Mouse (Mus musculus): ENCODE data around the gene Cep170. TPM values are rescaled to one million over a fixed set of nuclear protein-coding genes. Genes with fewer than 3 reads are reported as not detected.

Gene Cep170
- polyA plus RNA-seq, 1 experiment from 2014 or later, result 22.1 TPM

GRCm38 (mm10) chr1:176800728-176801365 is 13.0 kb downstream of the Cep170 start:
- Histone ChIP-seq H3K9ac (no peak overlapping the region), H3K4me3 (no peak overlapping the region), H3K36me3 (no peaks in the 10 kb centered on the region), H3K4me2 (no peak overlapping the region), H3K27ac (peak overlapping the region; percentile 26; the same call in 1 of the 2 replicates), H3K4me1 (peaks cover 8% of the 10 kb centered on the region), H3K9me3 (no peaks in the 10 kb centered on the region), H3K27me3 (no peaks in the 10 kb centered on the region)
- peak; percentile 86; the same call in 1 of the 2 replicates for ATAC-seq (ENCODE audit: borderline replicate concordance, extremely low read depth, low FRiP score, low TSS enrichment)
- WGBS, result 5% methylated on average over 2 of the region's 2 CpGs

GRCm38 (mm10) chr1:176798673-176799072 is 15.2 kb downstream of the Cep170 start:
- no peaks in the 10 kb centered on the region for H3K27me3 ChIP-seq
- H3K4me3 ChIP-seq, result no peak overlapping the region
- ATAC-seq (ENCODE audit: borderline replicate concordance, extremely low read depth, low FRiP score, low TSS enrichment), result no peak
- H3K9ac ChIP-seq, result no peak overlapping the region
- peaks cover 8% of the 10 kb centered on the region for H3K4me1 ChIP-seq
- H3K36me3 ChIP-seq, result no peaks in the 10 kb centered on the region
- H3K27ac ChIP-seq, result no peak overlapping the region
- no peak overlapping the region for H3K4me2 ChIP-seq
- H3K9me3 ChIP-seq, result no peaks in the 10 kb centered on the region

DNA sequence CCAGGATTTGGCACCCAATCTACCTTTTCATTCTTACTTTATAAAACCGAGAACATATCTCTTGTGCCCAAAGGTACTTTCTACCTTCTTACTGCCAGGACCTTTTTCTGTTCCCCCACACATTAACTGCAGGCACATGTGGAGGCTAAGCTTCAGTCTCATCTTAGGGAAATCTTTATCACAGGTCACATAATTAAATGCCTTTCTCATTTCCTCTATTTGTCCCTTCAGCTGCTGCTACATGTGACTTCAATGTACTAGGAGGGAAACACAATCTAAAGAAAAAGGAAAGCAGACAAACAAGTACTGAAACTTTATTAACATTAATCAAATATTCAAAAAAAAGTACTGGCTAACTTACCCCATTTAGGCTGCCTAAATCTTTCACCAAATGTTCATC is 21.7 kb downstream of the Cep170 start:
- no peak for ATAC-seq (ENCODE audit: borderline replicate concordance, extremely low read depth, low FRiP score, low TSS enrichment)
- no peak overlapping the region for H3K4me2 ChIP-seq
- H3K9me3 ChIP-seq, result no peaks in the 10 kb centered on the region
- no peak overlapping the region for H3K4me3 ChIP-seq
- no peak overlapping the region for H3K27ac ChIP-seq
- 78% methylated on average over 1 of the region's 1 CpGs for WGBS
- no peaks in the 10 kb centered on the region for H3K36me3 ChIP-seq
- no peaks in the 10 kb centered on the region for H3K4me1 ChIP-seq
- H3K9ac ChIP-seq, result no peak overlapping the region
- H3K27me3 ChIP-seq, result no peaks in the 10 kb centered on the region

DNA sequence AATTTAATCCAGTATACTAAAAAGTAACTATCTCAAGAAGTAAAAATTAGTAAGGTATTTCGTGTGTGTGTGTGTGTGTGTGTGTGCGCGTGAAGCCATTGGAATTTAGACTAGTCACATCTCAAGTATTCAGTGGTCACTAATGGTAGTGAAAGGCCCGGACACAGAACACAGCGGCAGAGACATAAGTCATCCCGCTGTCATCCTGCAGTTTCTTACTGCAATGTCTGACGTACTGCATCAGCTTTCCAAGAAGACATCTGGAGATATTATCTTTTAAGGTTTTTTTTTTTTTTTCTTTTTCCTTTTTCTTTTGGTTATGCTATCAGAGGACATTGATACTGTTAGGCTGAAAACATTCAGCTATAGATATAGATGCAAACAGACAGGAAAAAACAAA is 24.5 kb downstream of the Cep170 start:
- H3K4me3 ChIP-seq, result no peak overlapping the region
- H3K4me1 ChIP-seq, result no peaks in the 10 kb centered on the region
- H3K27ac ChIP-seq, result no peak overlapping the region
- H3K4me2 ChIP-seq, result no peak overlapping the region
- H3K9me3 ChIP-seq, result no peaks in the 10 kb centered on the region
- WGBS, result 83% methylated on average over 7 of the region's 7 CpGs
- H3K36me3 ChIP-seq, result no peaks in the 10 kb centered on the region
- no peaks in the 10 kb centered on the region for H3K27me3 ChIP-seq
- no peak for ATAC-seq (ENCODE audit: borderline replicate concordance, extremely low read depth, low FRiP score, low TSS enrichment)
- H3K9ac ChIP-seq, result no peak overlapping the region

- ATAC-seq (ENCODE audit: borderline replicate concordance, extremely low read depth, low FRiP score, low TSS enrichment), result no peak
- Histone ChIP-seq H3K27ac (no peak overlapping the region), H3K27me3 (no peaks in the 10 kb centered on the region), H3K4me3 (no peak overlapping the region), H3K4me2 (no peak overlapping the region), H3K36me3 (peaks cover 26% of the 10 kb centered on the region), H3K9me3 (no peaks in the 10 kb centered on the region), H3K9ac (no peak overlapping the region), H3K4me1 (no peaks in the 10 kb centered on the region)
- WGBS, result 83% methylated on average over 4 of the region's 4 CpGs
These were observed 39.3 kb downstream of the Cep170 start for GRCm38 (mm10) chr1:176774533-176774932.

DNA sequence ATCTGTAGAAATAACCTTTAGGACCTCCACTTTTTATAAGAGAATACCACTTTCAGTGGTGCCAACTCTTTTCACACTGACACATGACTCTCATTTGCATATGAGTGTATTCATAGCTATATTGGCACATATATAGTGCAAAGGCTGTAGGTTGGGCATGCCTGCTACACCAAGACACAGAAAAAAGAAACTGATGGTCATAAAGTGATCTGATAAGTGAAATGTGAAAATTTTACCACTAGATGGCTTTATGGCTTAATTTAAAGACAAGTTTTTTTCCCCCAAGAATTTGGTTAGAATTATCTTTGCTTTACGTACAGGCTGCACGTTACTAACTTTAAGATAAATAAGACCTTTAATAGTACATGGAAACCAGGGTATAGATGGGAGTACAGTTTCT is 51.6 kb downstream of the Cep170 start:
- no peak overlapping the region for H3K4me3 ChIP-seq
- WGBS, result 68% methylated on average over 2 of the region's 2 CpGs
- H3K36me3 ChIP-seq, result no peaks in the 10 kb centered on the region; the same call in 1 of the 2 replicates
- no peaks in the 10 kb centered on the region for H3K9me3 ChIP-seq
- no peak overlapping the region for H3K4me2 ChIP-seq
- H3K4me1 ChIP-seq, result no peaks in the 10 kb centered on the region
- no peak overlapping the region for H3K9ac ChIP-seq
- H3K27ac ChIP-seq, result no peak overlapping the region
- no peak for ATAC-seq (ENCODE audit: borderline replicate concordance, extremely low read depth, low FRiP score, low TSS enrichment)
- no peaks in the 10 kb centered on the region for H3K27me3 ChIP-seq

DNA sequence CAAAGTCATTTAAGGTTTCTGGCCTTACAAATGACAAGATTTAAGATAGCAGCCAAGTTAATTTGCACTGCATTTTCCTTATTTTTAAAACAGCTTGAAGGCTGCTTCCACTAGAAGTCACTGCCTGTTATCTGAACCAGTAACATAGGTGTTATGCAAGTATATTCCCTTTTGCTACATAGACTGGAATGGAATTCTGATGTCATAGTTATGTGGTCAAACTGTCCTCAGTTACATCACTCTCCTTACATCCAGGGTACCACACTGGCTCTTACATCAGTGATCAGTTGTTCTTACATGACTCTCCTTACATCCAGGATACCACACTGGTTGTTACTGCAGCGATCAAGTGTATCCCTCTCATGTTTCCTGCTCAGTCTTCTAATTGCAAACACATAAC is 53.2 kb downstream of the Cep170 start:
- Histone ChIP-seq H3K4me1 (no peaks in the 10 kb centered on the region), H3K4me3 (no peak overlapping the region), H3K36me3 (peaks cover 9% of the 10 kb centered on the region), H3K27ac (no peak overlapping the region), H3K27me3 (no peaks in the 10 kb centered on the region), H3K9me3 (no peaks in the 10 kb centered on the region), H3K9ac (no peak overlapping the region), H3K4me2 (no peak overlapping the region)
- 100% methylated on average over 1 of the region's 1 CpGs for WGBS
- ATAC-seq (ENCODE audit: borderline replicate concordance, extremely low read depth, low FRiP score, low TSS enrichment), result no peak

- H3K27ac ChIP-seq, result no peak overlapping the region
- H3K4me2 ChIP-seq, result no peak overlapping the region
- peaks cover 17% of the 10 kb centered on the region for H3K36me3 ChIP-seq
- WGBS, result 86% methylated on average over 9 of the region's 9 CpGs
- H3K4me3 ChIP-seq, result no peak overlapping the region
- H3K9ac ChIP-seq, result no peak overlapping the region
- H3K9me3 ChIP-seq, result no peaks in the 10 kb centered on the region
- H3K27me3 ChIP-seq, result no peaks in the 10 kb centered on the region
- no peak for ATAC-seq (ENCODE audit: borderline replicate concordance, extremely low read depth, low FRiP score, low TSS enrichment)
- no peaks in the 10 kb centered on the region for H3K4me1 ChIP-seq
These were observed 58.3 kb downstream of the Cep170 start for GRCm38 (mm10) chr1:176755586-176755985.

GRCm38 (mm10) chr1:176753861-176754718 is 59.8 kb downstream of the Cep170 start:
- no peaks in the 10 kb centered on the region for H3K4me1 ChIP-seq
- no peaks in the 10 kb centered on the region for H3K27me3 ChIP-seq
- H3K4me2 ChIP-seq, result no peak overlapping the region
- ATAC-seq (ENCODE audit: borderline replicate concordance, extremely low read depth, low FRiP score, low TSS enrichment), result no peak
- H3K4me3 ChIP-seq, result no peak overlapping the region
- no peak overlapping the region for H3K9ac ChIP-seq
- peaks cover 17% of the 10 kb centered on the region for H3K36me3 ChIP-seq
- WGBS, result 74% methylated on average over 14 of the region's 14 CpGs
- H3K27ac ChIP-seq, result no peak overlapping the region
- no peaks in the 10 kb centered on the region for H3K9me3 ChIP-seq

- no peak for ATAC-seq (ENCODE audit: borderline replicate concordance, extremely low read depth, low FRiP score, low TSS enrichment)
- no peaks in the 10 kb centered on the region for H3K27me3 ChIP-seq
- H3K27ac ChIP-seq, result no peak overlapping the region
- no peaks in the 10 kb centered on the region for H3K9me3 ChIP-seq
- no peaks in the 10 kb centered on the region for H3K4me1 ChIP-seq
- H3K9ac ChIP-seq, result no peak overlapping the region
- H3K4me3 ChIP-seq, result no peak overlapping the region
- 86% methylated on average over 7 of the region's 7 CpGs for WGBS
- 0 out of 2 replicates have a peak, but pooled peaks cover 8% of the 10 kb centered on the region for H3K36me3 ChIP-seq
- no peak overlapping the region for H3K4me2 ChIP-seq
These were observed 64.2 kb downstream of the Cep170 start for GRCm38 (mm10) chr1:176749708-176750107.

DNA sequence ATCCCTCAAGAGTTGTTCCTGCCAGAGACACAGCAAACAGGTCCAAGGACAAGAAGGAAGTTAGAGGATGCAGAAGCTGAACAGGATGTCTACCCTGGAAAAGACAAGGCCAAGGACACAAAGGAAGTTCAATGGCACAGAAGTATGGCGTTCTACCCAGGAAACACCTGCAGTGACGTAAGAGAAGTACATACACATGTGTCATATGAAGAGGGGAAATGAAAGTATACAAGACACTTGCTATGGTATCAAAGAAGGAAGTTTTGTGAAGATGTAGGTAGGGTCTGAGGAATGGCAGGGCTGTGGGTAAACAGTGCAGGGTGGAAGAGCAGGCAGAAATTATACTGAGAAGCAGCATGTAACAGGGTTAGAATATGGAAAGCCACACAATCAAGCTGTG is 81.0 kb downstream of the Cep170 start:
- H3K36me3 ChIP-seq, result peaks cover 18% of the 10 kb centered on the region

GRCm38 (mm10) chr1:176730528-176730927 is 83.3 kb downstream of the Cep170 start:
- no peaks in the 10 kb centered on the region for H3K4me1 ChIP-seq
- ATAC-seq (ENCODE audit: borderline replicate concordance, extremely low read depth, low FRiP score, low TSS enrichment), result no peak
- H3K9ac ChIP-seq, result no peak overlapping the region
- no peaks in the 10 kb centered on the region for H3K27me3 ChIP-seq
- H3K9me3 ChIP-seq, result no peaks in the 10 kb centered on the region
- 78% methylated on average over 2 of the region's 2 CpGs for WGBS
- no peak overlapping the region for H3K4me2 ChIP-seq
- peaks cover 10% of the 10 kb centered on the region for H3K36me3 ChIP-seq
- H3K27ac ChIP-seq, result no peak overlapping the region
- H3K4me3 ChIP-seq, result no peak overlapping the region

More for the DNA sequence above, 81.0 kb downstream of the Cep170 start:
- WGBS, result 78% methylated on average over 2 of the region's 2 CpGs
- H3K4me2 ChIP-seq, result no peak overlapping the region
- no peak overlapping the region for H3K27ac ChIP-seq
- no peak overlapping the region for H3K4me3 ChIP-seq
- no peak for ATAC-seq (ENCODE audit: borderline replicate concordance, extremely low read depth, low FRiP score, low TSS enrichment)
- H3K27me3 ChIP-seq, result no peaks in the 10 kb centered on the region
- H3K4me1 ChIP-seq, result no peaks in the 10 kb centered on the region
- no peaks in the 10 kb centered on the region for H3K9me3 ChIP-seq
- H3K9ac ChIP-seq, result no peak overlapping the region
